Mouse (Mus musculus) T-helper 2 cell (primary cell): Measurements from ENCODE around the gene Atm.

Experiments
- in situ Hi-C: fragments of 300-600 bp; cut with MboI, MseI; formaldehyde crosslinking; loops from one replicate; pipeline ENCODE4 v1.15.1; 2025; ENCODE audit warnings: high pct_unique_total_duplicates

Atm gene

GRCm38 (mm10) chr9:53409427-53409826 is 127.1 kb downstream of the Atm start:
- in situ Hi-C loops: no loop called here

- in situ Hi-C loops: no loop called here
Observed at GRCm38 (mm10) chr9:53408953-53409361, 127.6 kb downstream of the Atm start.

GRCm38 (mm10) chr9:53408548-53408947 is 128.0 kb downstream of the Atm start:
- in situ Hi-C loops: no loop called here

GRCm38 (mm10) chr9:53404753-53405722 is 131.5 kb downstream of the Atm start:
- in situ Hi-C loops: no loop called here

- in situ Hi-C loops: no loop called here
Observed at GRCm38 (mm10) chr9:53404050-53404752, 132.3 kb downstream of the Atm start.

GRCm38 (mm10) chr9:53402991-53403390 is 133.5 kb downstream of the Atm start:
- in situ Hi-C loops: no loop called here

- in situ Hi-C loops: no loop called here
Observed at GRCm38 (mm10) chr9:53402291-53402711, 134.2 kb downstream of the Atm start, which contains the start of gene 4930550C14Rik. 4930550C14Rik (plus strand) TSS chr9:53402325.

- in situ Hi-C loops: no loop called here
Observed at GRCm38 (mm10) chr9:53401146-53401545, 135.4 kb downstream of the Atm start.

GRCm38 (mm10) chr9:53400696-53401095 is 135.8 kb downstream of the Atm start:
- in situ Hi-C loops: no loop called here

- in situ Hi-C loops: loop anchor here (5.0 kb wide), 1 partner anchor 142 kb away; no protein-coding TSS in a partner anchor
Observed at GRCm38 (mm10) chr9:53399537-53399936, 137.0 kb downstream of the Atm start.

GRCm38 (mm10) chr9:53398388-53398700 is 138.2 kb downstream of the Atm start:
- in situ Hi-C loops: loop anchor here (5.0 kb wide), 1 partner anchor 141 kb away; no protein-coding TSS in a partner anchor

- in situ Hi-C loops: loop anchor here (5.0 kb wide), 1 partner anchor 141 kb away; no protein-coding TSS in a partner anchor
Observed at GRCm38 (mm10) chr9:53397685-53398387, 138.7 kb downstream of the Atm start.

- in situ Hi-C loops: no loop called here
Observed at GRCm38 (mm10) chr9:53390136-53390535, 146.4 kb downstream of the Atm start.
